Mouse (Mus musculus): ENCODE measurements around the gene Dnal1. TPM values are rescaled to one million over a fixed set of nuclear protein-coding genes. Genes with fewer than 3 reads are reported as not detected.
"Not testable (repeated sequence)": the region's sequence is repeated elsewhere in the genome, so short reads cannot be mapped to it uniquely, and the experiment has no call there.

Gene Dnal1
- total RNA-seq (2015; ENCODE audit: low replicate concordance), result not detected in 2 replicates
- 0.08 and 2.2 TPM in 2 replicates for total RNA-seq (2017; ENCODE audit: low replicate concordance)

GRCm38 (mm10) chr12:84114153-84114994 lies at the start of gene Dnal1:
Gene Dnal1 (plus strand): TSS chr12:84114366.
- peak; percentile 80 for ATAC-seq (replicated peaks; ENCODE audit: low FRiP score, poor library complexity, severe bottlenecking)

GRCm38 (mm10) chr12:84064621-84065020 lies 49.5 kb upstream of the Dnal1 start:
- no peak for ATAC-seq (replicated peaks; ENCODE audit: low FRiP score, poor library complexity, severe bottlenecking)

GRCm38 (mm10) chr12:84067752-84068151 lies 46.4 kb upstream of the Dnal1 start:
- no peak for ATAC-seq (replicated peaks; ENCODE audit: low FRiP score, poor library complexity, severe bottlenecking)

DNA sequence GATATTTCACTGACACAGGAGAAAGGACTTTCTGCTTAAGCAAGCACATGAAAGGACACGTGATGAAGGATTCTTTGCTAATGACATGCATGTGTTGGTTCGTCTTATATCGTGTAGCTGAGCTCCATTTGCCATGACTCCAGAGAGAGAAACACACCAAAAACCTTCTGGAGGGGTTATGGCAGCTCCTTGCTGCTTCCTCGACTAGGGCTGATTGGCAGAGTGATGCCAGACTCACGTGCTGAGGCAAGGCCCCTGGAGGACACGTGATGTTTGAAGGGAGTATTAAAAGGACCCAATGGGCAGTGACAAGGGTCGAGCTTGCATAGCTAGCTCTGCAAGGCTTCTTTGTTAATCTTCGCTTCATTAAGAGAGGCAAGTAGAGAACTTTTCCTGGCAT lies 45.9 kb upstream of the Dnal1 start:
- no peak for ATAC-seq (replicated peaks; ENCODE audit: low FRiP score, poor library complexity, severe bottlenecking)

DNA sequence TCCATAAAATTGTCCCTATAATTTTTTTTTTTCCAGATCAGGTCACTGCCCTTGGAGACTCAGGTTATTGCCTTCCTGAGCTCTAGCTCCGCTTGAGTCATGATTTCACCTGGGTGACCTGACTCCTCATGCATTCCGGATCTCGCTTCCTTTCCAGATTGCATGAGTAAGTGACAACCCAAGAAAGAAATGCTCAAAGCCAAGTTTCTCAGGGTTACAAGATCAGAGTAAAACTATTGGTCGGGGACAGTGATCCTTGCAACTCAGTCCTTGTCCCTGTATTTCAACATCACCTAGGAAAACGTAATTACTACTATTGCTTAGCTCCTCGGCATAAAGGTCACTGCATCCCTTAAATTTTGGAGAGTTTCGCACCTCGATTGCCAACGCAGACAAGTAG lies 45.2 kb upstream of the Dnal1 start, which contains the start of gene Acot5:
Gene Acot5, plus strand, starts transcription at position 340 of the 400 bp plus-strand sequence.
- no peak for ATAC-seq (replicated peaks; ENCODE audit: low FRiP score, poor library complexity, severe bottlenecking)

DNA sequence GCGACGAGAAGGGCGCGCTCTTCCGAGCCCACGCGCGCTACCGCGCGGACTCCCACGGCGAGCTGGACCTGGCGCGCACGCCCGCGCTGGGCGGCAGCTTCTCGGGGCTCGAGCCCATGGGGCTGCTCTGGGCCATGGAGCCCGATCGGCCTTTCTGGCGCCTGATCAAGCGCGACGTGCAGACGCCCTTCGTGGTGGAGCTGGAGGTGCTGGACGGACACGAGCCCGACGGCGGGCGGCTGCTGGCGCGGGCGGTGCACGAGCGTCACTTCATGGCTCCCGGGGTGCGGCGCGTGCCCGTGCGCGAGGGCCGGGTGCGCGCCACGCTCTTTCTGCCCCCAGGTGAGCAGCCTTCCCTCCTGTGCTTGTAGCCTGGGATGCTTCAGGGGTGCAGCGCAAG lies 44.6 kb upstream of the Dnal1 start:
- ATAC-seq (replicated peaks; ENCODE audit: low FRiP score, poor library complexity, severe bottlenecking), result not testable (repeated sequence)

DNA sequence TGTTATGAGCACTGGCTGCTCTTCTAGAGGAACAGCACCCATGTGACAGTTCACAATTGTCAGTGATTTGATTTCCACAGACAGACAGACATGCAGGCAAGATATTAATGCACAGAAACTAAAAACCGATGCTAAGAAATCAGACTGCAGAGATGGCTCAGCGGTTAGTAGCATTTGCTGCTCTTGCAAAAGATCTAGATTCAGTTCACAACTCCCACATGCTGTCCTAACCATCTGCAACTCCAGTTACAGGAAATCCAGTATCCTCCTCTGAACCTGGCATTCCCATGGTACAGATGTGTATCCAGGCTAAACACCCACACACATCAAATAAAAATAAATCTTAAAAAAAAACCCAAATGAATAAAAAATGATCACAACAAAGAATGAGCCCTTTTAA lies 42.5 kb upstream of the Dnal1 start:
- no peak for ATAC-seq (replicated peaks; ENCODE audit: low FRiP score, poor library complexity, severe bottlenecking)

- ATAC-seq (replicated peaks; ENCODE audit: low FRiP score, poor library complexity, severe bottlenecking), result no peak
Observed at GRCm38 (mm10) chr12:84077371-84077990, 36.7 kb upstream of the Dnal1 start.

GRCm38 (mm10) chr12:84083842-84084241 lies 30.3 kb upstream of the Dnal1 start:
- ATAC-seq (replicated peaks; ENCODE audit: low FRiP score, poor library complexity, severe bottlenecking), result no peak

DNA sequence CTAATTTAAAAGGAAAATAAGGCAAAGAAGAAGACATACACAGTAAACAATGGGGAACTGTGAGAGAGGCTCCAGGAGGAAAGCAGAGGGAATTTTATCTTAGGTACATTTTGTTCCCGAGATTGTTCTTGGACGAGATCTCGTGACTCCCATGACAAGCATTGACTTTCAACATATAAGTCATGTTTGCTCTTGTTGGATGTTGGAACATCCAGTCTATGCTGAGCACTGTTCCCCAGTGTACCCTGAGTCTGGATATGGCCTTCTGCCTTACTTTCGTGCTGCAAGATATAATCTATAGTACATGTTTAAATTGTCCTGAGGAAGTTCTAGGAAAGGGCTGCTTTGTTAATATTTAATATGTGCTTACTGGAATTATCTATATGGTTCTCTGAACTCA lies 29.6 kb upstream of the Dnal1 start:
- ATAC-seq (replicated peaks; ENCODE audit: low FRiP score, poor library complexity, severe bottlenecking), result no peak

DNA sequence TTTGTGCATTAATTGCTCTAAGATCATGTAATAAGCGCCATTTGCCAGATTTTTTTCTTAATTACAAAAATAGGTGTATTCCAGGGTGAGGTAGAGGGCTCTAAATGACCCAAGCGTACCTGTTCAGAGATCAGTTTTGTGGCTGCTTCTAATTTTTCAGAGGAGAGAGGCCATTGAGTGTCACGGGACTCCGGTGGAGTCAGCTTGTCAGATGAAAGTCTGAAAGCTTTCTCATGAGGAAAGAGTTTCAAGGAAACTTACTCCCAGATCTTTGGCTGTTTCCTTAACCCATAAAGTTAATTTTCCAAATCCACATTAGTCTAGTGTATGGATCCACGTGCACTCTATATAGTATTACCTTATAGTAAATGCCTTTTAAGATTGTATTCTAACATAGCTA lies 19.5 kb upstream of the Dnal1 start:
- ATAC-seq (replicated peaks; ENCODE audit: low FRiP score, poor library complexity, severe bottlenecking), result not testable (repeated sequence)

- no peak for ATAC-seq (replicated peaks; ENCODE audit: low FRiP score, poor library complexity, severe bottlenecking)
Observed at GRCm38 (mm10) chr12:84099605-84100004, 14.6 kb upstream of the Dnal1 start.

DNA sequence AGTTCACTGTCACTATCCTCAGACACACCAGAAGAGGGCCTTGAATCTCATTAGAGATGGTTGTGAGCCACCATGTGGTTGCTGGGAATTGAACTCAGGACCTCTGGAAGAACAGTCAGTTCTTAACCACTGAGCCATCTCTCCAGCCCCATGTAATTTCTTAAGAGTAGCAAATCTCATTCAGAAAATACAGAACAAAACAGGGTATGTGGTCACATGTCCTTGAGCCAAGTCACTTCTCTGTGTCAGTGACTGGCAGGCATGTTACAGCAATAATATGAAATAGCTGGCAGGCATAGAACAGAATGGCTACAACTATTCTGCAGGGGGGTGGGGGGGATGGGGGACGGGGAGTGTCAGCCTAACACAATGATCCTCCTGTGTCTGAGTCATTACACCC lies 14.1 kb upstream of the Dnal1 start:
- ATAC-seq (replicated peaks; ENCODE audit: low FRiP score, poor library complexity, severe bottlenecking), result no peak

DNA sequence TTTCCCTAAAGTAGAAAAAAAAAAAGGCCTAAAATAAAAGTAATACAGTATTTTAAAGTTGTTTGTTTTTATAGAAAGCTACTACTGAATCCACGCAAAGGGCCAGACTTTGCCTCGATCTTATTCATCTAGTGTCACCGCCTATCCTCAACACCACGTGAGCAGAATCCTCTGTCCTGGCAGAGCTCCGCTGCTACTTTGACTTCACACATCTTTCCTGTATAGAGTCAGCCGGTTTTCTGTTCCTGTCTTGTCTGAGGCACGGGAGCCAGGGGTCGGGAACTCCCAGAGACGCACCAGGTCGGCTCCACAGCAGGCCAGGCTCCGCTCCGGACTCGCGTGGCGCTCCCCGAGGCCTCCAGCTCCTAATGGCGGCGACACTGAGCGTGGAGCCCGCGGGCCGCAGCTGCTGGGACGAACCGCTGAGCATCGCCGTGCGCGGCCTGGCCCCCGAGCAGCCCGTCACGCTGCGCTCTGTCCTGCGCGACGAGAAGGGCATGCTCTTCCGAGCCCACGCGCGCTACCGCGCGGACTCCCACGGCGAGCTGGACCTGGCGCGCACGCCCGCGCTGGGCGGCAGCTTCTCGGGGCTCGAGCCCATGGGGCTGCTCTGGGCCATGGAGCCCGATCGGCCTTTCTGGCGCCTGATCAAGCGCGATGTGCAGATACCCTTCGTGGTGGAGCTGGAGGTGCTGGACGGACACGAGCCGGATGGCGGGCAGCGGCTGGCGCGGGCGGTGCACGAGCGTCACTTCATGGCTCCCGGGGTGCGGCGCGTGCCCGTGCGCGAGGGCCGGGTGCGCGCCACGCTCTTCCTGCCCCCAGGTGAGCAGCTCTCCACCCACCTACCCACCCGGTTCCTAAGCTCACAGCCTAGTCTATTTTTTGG lies 13.3 kb upstream of the Dnal1 start, which contains the start of gene Acot6:
Gene Acot6, plus strand, starts transcription at position 51 of the 889 bp plus-strand sequence.
- peak; percentile 71 for ATAC-seq (replicated peaks; ENCODE audit: low FRiP score, poor library complexity, severe bottlenecking)

DNA sequence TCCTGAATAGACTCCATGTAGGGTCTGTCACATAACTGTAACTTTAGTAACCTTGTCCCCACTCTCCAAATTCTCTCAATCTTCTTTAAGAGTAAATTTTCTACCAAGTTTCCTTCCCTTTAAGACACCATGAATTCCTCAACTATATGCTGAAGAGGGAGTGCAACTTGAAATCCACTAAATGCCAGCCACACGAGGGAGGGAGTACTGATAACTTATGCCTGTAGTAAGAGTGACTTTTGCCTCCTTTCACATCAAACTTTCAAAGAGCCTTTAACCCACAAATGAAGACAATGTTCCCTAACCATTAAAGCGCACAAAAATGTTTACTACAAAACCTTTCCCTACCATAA lies 12.7 kb upstream of the Dnal1 start:
- ATAC-seq (replicated peaks; ENCODE audit: low FRiP score, poor library complexity, severe bottlenecking), result no peak

GRCm38 (mm10) chr12:84107012-84107411 lies 7.2 kb upstream of the Dnal1 start:
- ATAC-seq (replicated peaks; ENCODE audit: low FRiP score, poor library complexity, severe bottlenecking), result no peak

DNA sequence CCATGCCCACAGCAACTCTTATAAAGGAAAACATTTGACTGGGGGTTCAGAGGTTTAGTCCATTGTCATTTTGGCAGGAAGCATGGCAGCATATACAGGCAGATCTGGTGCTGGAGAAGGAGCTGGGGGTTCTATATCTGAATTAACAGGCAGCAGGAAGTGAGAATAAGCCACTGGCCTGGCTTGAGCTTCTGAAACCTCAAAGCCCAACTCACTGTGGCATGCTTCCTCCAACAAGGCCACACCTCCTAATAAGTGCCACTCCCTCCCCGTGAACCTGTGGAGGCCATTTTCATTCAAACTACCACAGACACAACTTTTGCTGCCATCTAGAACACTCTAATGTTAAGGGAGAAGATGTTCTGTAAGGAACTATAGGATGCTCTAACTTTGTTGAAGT lies 6.5 kb upstream of the Dnal1 start:
- no peak for ATAC-seq (replicated peaks; ENCODE audit: low FRiP score, poor library complexity, severe bottlenecking)

DNA sequence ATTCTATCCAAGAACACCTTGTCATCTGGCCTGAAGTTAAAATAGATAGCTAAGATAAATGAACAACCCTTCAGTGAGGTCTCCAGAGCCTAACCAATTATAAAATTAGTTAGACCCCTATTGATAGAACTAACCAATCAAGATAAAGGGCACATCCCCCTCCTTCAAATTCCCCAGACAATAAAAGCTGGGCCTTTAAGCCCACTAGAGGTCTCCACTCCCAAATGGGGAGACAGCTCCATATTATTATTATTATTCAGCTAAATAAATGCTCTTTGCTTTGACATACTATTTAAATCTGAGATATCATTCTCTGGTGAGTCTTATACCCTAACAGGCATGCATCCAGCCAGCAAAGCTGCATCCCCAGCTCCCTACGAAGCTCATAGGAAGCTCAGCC lies 4.2 kb upstream of the Dnal1 start:
- no peak for ATAC-seq (replicated peaks; ENCODE audit: low FRiP score, poor library complexity, severe bottlenecking)

DNA sequence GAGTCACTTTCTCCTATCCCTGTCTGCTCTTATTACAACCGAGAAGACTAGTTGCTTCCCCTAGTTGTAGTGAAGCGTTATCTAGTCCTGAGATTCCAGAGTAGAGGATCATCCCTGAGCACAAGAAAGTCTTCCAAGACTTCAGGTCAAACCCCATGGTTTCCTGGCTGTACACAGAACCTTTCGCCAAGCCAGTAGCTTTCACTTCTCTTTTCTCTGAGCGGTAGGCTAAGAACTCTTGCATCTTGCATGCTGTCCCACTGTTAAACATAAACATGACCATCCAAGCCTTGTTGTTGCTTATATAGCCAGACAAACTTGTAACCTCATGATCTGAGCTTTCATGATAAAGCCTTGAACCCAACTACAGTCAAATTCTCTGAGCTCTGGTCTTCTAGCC lies 3.4 kb upstream of the Dnal1 start:
- no peak for ATAC-seq (replicated peaks; ENCODE audit: low FRiP score, poor library complexity, severe bottlenecking)

DNA sequence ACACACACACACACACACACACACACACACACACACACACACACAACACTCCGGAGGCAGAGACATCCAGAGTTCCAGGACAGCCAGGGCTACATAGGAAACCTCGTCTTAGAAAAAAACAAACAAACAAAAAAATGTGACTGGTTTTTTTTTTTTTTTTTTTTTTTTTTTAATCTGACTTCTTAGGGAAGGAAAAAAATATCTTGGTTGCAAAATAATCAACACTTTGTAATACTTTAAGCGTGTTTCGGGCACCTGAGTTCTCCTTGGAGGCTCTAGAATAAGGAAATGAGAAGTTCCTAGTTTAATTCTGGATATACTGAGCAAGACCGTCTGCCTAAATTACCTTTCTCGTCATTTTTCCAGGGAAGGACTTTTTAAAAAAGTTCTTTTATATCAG lies 490 bp upstream of the Dnal1 start:
- ATAC-seq (replicated peaks; ENCODE audit: low FRiP score, poor library complexity, severe bottlenecking), result no peak
